ENCODE assay signal across 19 mouse cellular contexts in the genomic region with DNA sequence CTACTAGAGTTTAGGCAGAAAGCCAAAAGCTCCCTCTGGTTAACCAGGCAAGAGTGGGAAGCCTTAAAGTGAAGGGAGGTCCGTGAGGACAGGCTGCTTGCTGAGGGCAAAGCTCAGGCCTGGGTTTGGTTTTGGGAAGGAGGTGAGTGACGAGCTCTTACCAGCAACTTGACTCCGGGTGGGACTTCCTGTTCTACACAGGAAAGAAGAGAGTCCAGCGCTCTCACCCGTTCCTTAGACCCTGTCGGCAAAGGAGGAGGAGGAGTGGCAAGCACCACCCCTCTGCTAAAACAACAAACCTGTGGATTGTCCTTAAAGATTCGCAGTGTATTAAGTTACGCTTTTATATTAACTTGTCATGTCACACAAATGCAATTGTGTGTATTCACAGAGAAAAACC. TPM values are rescaled to one million over a fixed set of nuclear protein-coding genes. Genes with fewer than 3 reads are reported as not detected.
"Had no signal": no experiment of that assay in that cellular context is flagged by ENCODE, and none has a peak within 500 bp of the region (broad histone marks: within the 10 kb centered on the region; RNA-seq: fewer than 3 reads in every experiment).

No protein-coding gene starts in this region.

- H3K27me3 ChIP-seq: liver, embryonic 13.5 days; liver, embryonic 15.5 days; megakaryocyte, embryonic 14.5 days; midbrain, embryonic 13.5 days; midbrain, embryonic 15.5 days; neural tube, embryonic 12.5 days; stomach, embryonic 15.5 days had no signal

- DNase-seq: liver, embryonic 13.5 days; liver, postnatal 0 days; lung, postnatal 36 days; right cerebral cortex, postnatal 14 days; thymus, adult 2 months; thymus, postnatal 25 days; thymus, postnatal 4 days had no signal

- H3K4me1 ChIP-seq: liver, embryonic 13.5 days; liver, embryonic 15.5 days; megakaryocyte, embryonic 14.5 days; midbrain, embryonic 13.5 days; midbrain, embryonic 15.5 days; neural tube, embryonic 12.5 days; stomach, embryonic 15.5 days had no signal

- H3K4me3 ChIP-seq: liver, embryonic 13.5 days; liver, embryonic 15.5 days; megakaryocyte, embryonic 14.5 days; midbrain, embryonic 13.5 days; midbrain, embryonic 15.5 days; neural tube, embryonic 12.5 days; stomach, embryonic 15.5 days had no signal

- H3K9ac ChIP-seq: liver, embryonic 13.5 days; liver, embryonic 15.5 days; liver, postnatal 0 days; midbrain, embryonic 13.5 days; midbrain, embryonic 15.5 days; neural tube, embryonic 12.5 days; stomach, embryonic 15.5 days had no signal

- ATAC-seq: liver, postnatal 0 days; lung, postnatal 0 days; midbrain, embryonic 13.5 days; midbrain, embryonic 15.5 days had no signal

- H3K36me3 ChIP-seq: liver, embryonic 13.5 days; liver, embryonic 15.5 days; midbrain, embryonic 13.5 days; midbrain, embryonic 15.5 days; neural tube, embryonic 12.5 days; stomach, embryonic 15.5 days had no signal

- H3K4me2 ChIP-seq: liver, embryonic 11.5 days; liver, embryonic 13.5 days; liver, embryonic 15.5 days; midbrain, embryonic 13.5 days; midbrain, embryonic 15.5 days; neural tube, embryonic 12.5 days; stomach, embryonic 15.5 days had no signal

- H3K9me3 ChIP-seq: liver, embryonic 13.5 days; liver, embryonic 15.5 days; megakaryocyte, embryonic 14.5 days; midbrain, embryonic 13.5 days; midbrain, embryonic 15.5 days; neural tube, embryonic 12.5 days; stomach, embryonic 15.5 days had no signal

- H3K27ac ChIP-seq: liver, embryonic 13.5 days; liver, embryonic 15.5 days; macrophage; midbrain, embryonic 13.5 days; midbrain, embryonic 15.5 days; neural tube, embryonic 12.5 days; stomach, embryonic 15.5 days; stomach, postnatal 0 days had no signal

RNA-seq across cellular contexts. Expression of a gene that starts 38.1 kb away (rescaled TPM):
- total RNA-seq: monocyte, adult 5-6 weeks; neutrophil, adult 5-6 weeks had no signal
